Mouse (Mus musculus) embryonic facial prominence, embryonic 12.5 days (tissue): ENCODE results near the gene Lrrc29. TPM values are rescaled to one million over a fixed set of nuclear protein-coding genes. Genes with fewer than 3 reads are reported as not detected.

Source experiments
- ATAC-seq: fragments of 200-750 bp; cut with Nextera tagmentation; 2 replicates; pipeline ENCODE4 v1.8.0; 2017; ENCODE audit not compliant: insufficient number of reproducible peaks, insufficient read depth, low FRiP score, low TSS enrichment
- H3K27ac ChIP-seq: fragments of 300-500 bp; sonication (generic); 2 replicates; pipeline ENCODE4 v1.5.1; 2016; ENCODE audit warnings: mild to moderate bottlenecking
- H3K27me3 ChIP-seq: fragments of 300-500 bp; sonication (generic); 2 replicates; pipeline ENCODE4 v1.6.1; 2016; ENCODE audit warnings: mild to moderate bottlenecking, moderate library complexity
- H3K36me3 ChIP-seq: fragments of 300-500 bp; sonication (generic); 2 replicates; pipeline ENCODE4 v1.6.1; 2016; ENCODE audit warnings: mild to moderate bottlenecking
- H3K4me1 ChIP-seq: fragments of 300-500 bp; sonication (generic); 2 replicates; pipeline ENCODE4 v1.6.1; 2016
- H3K4me2 ChIP-seq: fragments of 300-500 bp; sonication (generic); replicated peaks from 2 replicates; pipeline ENCODE4 v1.6.1; 2016; ENCODE audit warnings: mild to moderate bottlenecking, moderate library complexity
- H3K4me3 ChIP-seq: fragments of 300-500 bp; sonication (generic); 2 replicates; pipeline ENCODE4 v1.5.1; 2016; ENCODE audit warnings: mild to moderate bottlenecking
- H3K9ac ChIP-seq: fragments of 300-500 bp; sonication (generic); 2 replicates; pipeline ENCODE4 v1.6.1; 2016; ENCODE audit warnings: mild to moderate bottlenecking, moderate library complexity
- H3K9me3 ChIP-seq: fragments of 300-500 bp; sonication (generic); 2 replicates; pipeline ENCODE4 v1.6.1; 2016; ENCODE audit warnings: mild to moderate bottlenecking, moderate library complexity
- WGBS: fragments of 180-500 bp; shearing (Covaris S2); methylation state at CpG from one replicate; pipeline ENCODE4 v1.1.7; 2016; 5-methylcytosine and 5-hydroxymethylcytosine counted together
- polyA plus RNA-seq: library from polyadenylated mRNA; unstranded; fragments of >200 nt; fragmentation: Nextera tagmentation; extraction: Ambion mirVana; gene quantifications from 2 replicates; pipeline ENCODE4 v1.2.1, GENCODE M21; 2016

Lrrc29 gene
- polyA plus RNA-seq, 1 experiment from 2014 or later: 1.8 TPM

- Histone ChIP-seq H3K4me1 (peaks cover 6% of the 10 kb centered on the region), H3K9me3 (no peaks in the 10 kb centered on the region), H3K4me2 (no peak overlapping the region), H3K36me3 (peaks cover 28% of the 10 kb centered on the region), H3K27ac (no peak overlapping the region), H3K4me3 (no peak overlapping the region), H3K27me3 (peaks cover 35% of the 10 kb centered on the region), H3K9ac (no peak overlapping the region)
- ATAC-seq: no peak
- WGBS: 88% methylated on average over 4 of the region's 4 CpGs
Measured at GRCm38 (mm10) chr8:105282239-105282638, 43.8 kb downstream of the Lrrc29 start.

DNA sequence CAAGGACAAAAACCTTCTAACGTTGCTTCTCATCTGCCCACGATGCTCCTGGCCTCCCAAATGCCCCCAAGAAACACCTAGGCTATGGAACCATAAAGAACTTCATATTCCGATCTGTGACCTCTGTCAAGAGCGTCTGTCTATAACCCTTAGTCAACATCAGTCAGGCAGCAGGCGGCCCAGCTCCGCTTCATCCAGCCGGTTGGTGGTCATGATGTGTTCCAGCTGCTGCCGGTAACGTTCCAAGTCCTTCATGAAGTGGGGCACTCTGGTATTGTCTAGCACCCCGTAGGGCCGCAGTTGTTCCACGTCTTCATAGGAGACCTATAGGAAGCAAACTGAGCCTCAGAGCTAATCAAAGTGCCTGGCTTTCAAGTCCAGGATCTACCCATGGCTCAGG, 44.3 kb downstream of the Lrrc29 start:
- Histone ChIP-seq H3K27ac (no peak overlapping the region), H3K4me2 (no peak overlapping the region), H3K9me3 (no peaks in the 10 kb centered on the region), H3K27me3 (peaks cover 39% of the 10 kb centered on the region), H3K9ac (no peak overlapping the region), H3K36me3 (peaks cover 28% of the 10 kb centered on the region), H3K4me1 (peaks cover 6% of the 10 kb centered on the region), H3K4me3 (no peak overlapping the region)
- WGBS: 87% methylated on average over 12 of the region's 12 CpGs
- ATAC-seq: no peak

DNA sequence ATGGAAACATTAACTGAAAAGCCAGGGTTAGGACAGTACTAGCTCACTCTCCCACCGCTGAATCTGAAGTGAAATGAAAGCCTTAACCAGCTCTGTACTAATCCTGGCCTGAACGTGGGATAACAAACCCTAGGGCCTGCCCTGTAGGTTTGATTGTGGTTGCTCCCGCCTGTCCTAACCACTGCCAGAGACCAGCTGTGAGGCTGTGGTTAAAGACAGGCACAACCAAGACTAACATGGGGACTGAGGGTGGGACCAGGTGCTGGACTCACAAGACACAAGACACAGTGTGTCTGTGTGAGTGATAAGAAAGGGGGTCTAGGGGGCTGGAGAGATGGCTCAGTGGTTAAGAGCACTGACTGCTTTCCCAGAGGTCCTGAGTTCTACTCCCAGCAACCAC, 45.5 kb downstream of the Lrrc29 start:
- Histone ChIP-seq H3K9ac (no peak overlapping the region), H3K27me3 (peaks cover 52% of the 10 kb centered on the region), H3K27ac (no peak overlapping the region), H3K4me1 (peaks cover 16% of the 10 kb centered on the region), H3K9me3 (no peaks in the 10 kb centered on the region), H3K4me2 (no peak overlapping the region), H3K4me3 (no peak overlapping the region), H3K36me3 (peaks cover 27% of the 10 kb centered on the region)
- no peak for ATAC-seq
- WGBS: 63% methylated on average over 3 of the region's 3 CpGs

- H3K4me3 ChIP-seq: peak overlapping the region; percentile 6; the same call in 1 of the 2 replicates
- H3K36me3 ChIP-seq: peaks cover 19% of the 10 kb centered on the region; the same call in 1 of the 2 replicates
- H3K9ac ChIP-seq: no peak overlapping the region; the same call in 1 of the 2 replicates
- H3K4me1 ChIP-seq: peaks cover 16% of the 10 kb centered on the region
- no peak overlapping the region for H3K27ac ChIP-seq
- peak overlapping the region; percentile 39 for H3K4me2 ChIP-seq
- ATAC-seq: no peak
- H3K9me3 ChIP-seq: no peaks in the 10 kb centered on the region
- H3K27me3 ChIP-seq: peaks cover 68% of the 10 kb centered on the region
- 3% methylated on average over 28 of the region's 28 CpGs for WGBS
Measured at GRCm38 (mm10) chr8:105278911-105279334, 47.2 kb downstream of the Lrrc29 start.

DNA sequence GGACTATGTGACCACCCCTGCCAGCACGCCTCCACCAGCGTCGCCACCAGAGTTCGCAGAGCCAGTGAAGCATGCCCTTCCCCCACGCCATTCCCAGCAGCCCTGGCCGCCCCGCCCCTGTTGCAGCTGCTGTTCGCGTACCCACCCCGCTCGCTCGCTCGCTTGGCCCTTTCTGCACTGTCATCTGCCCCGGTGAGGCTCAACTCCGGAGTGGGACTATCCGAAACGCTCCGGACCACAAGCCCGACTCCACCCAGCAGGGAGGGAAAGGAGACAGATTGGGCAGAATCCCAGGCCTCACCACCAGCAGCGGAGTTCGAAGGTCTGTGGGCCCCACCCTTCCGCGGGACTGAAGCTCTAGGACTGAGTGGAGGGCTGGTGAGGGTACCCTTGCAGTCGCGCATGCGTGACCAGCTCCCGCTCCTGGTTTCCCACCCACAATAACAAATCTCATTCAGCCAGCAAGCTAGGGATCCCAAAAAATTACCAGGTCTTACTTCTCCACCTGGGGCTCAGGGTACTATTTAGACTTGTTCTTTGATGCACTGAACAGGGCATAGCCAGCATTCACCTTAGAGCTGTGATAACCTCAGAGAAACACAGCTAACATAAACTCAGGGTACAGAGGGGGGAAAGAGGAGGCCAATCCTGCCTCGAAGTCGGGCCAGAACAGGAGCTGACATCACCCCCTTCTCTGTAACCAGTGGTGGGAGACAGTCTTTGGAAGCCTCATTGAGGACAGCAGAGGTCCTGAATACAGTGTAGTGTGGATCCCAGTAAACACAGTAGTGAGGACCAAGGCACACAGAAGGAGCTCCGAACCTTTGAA, 49.6 kb downstream of the Lrrc29 start:
- H3K27me3 ChIP-seq: peaks cover 93% of the 10 kb centered on the region
- peak; percentile 42 for ATAC-seq
- 3% methylated on average over 30 of the region's 30 CpGs for WGBS
- H3K4me1 ChIP-seq: peaks cover 16% of the 10 kb centered on the region
- H3K27ac ChIP-seq: no peak overlapping the region
- H3K36me3 ChIP-seq: peaks cover 4% of the 10 kb centered on the region; the same call in 1 of the 2 replicates
- H3K9ac ChIP-seq: peak overlapping the region; percentile 42; the same call in 1 of the 2 replicates
- no peaks in the 10 kb centered on the region for H3K9me3 ChIP-seq
- peak overlapping the region; percentile 40 for H3K4me3 ChIP-seq
- peak overlapping the region; percentile 61 for H3K4me2 ChIP-seq

- H3K9me3 ChIP-seq: no peaks in the 10 kb centered on the region
- peak within 1 kb of the TSS; percentile 42; the same call in 1 of the 2 replicates for H3K9ac ChIP-seq
- H3K4me1 ChIP-seq: peaks cover 17% of the 10 kb centered on the region
- 0 out of 2 replicates have a peak, but pooled peaks cover 3% of the 10 kb centered on the region for H3K36me3 ChIP-seq
- no peak for ATAC-seq
- peak within 1 kb of the TSS; percentile 40 for H3K4me3 ChIP-seq
- no peak within 1 kb of the TSS for H3K27ac ChIP-seq
- H3K27me3 ChIP-seq: peaks cover 99% of the 10 kb centered on the region
- WGBS: 7% methylated on average over 10 of the region's 10 CpGs
- peak within 1 kb of the TSS; percentile 61 for H3K4me2 ChIP-seq
Measured at GRCm38 (mm10) chr8:105275840-105276239, 50.2 kb downstream of the Lrrc29 start, which contains the start of gene Nol3. TSS of gene Nol3 (plus strand) at chr8:105276140.

DNA sequence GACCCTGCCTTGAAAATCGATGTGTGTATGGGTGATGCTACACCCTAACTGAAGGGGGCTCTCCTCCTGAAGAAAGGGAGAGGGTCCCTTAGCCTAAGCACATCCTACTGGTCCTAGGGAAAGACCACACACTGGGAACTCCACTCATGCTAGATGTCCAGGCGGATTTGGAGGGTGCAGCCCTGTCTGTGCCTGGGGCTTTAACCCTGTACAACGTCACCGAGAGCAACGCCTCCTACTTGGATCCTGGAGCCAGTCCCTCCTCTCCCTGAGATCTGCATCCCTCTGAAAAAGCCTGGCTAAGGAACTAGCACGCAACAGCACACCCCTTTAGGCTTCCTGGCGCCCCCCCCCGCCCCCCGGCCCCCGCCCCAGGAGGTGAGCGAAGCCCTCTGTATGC, 50.7 kb downstream of the Lrrc29 start:
- Histone ChIP-seq H3K4me3 (0 out of 2 replicates have a peak overlapping the region, but pooled peaks have one; percentile 40), H3K4me2 (peak overlapping the region; percentile 61), H3K9ac (0 out of 2 replicates have a peak overlapping the region, but pooled peaks have one; percentile 19), H3K36me3 (no peaks in the 10 kb centered on the region), H3K4me1 (peaks cover 22% of the 10 kb centered on the region), H3K9me3 (no peaks in the 10 kb centered on the region), H3K27ac (no peak overlapping the region), H3K27me3 (peaks cover 100% of the 10 kb centered on the region)
- WGBS: 10% methylated on average over 11 of the region's 11 CpGs
- no peak for ATAC-seq

DNA sequence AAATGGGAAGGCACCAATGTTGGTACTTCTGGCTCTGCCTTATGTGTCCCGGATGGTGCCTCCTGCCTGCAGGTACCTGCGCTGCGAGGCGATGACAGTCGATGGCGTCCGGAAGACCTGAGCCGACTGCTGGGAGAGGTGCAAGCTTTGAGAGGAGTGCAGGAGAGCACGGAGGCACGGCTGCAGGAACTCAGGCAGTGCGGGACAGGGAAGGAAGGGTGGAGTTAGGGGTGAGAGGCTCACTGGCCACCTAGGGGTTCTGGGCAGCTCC, 55.2 kb downstream of the Lrrc29 start:
- 2% methylated on average over 11 of the region's 11 CpGs for WGBS

GRCm38 (mm10) chr8:105270101-105270915, 55.8 kb downstream of the Lrrc29 start:
- Histone ChIP-seq H3K27me3 (peaks cover 100% of the 10 kb centered on the region), H3K4me2 (peak overlapping the region; percentile 83), H3K4me3 (peak overlapping the region; percentile 42), H3K36me3 (no peaks in the 10 kb centered on the region), H3K9me3 (peaks cover 5% of the 10 kb centered on the region; the same call in 1 of the 2 replicates), H3K4me1 (peaks cover 28% of the 10 kb centered on the region), H3K9ac (no peak overlapping the region), H3K27ac (no peak overlapping the region)
- no peak for ATAC-seq
- WGBS: 3% methylated on average over 39 of the region's 39 CpGs

More for the DNA sequence above, 55.2 kb downstream of the Lrrc29 start:
- Histone ChIP-seq H3K36me3 (no peaks in the 10 kb centered on the region), H3K4me1 (peaks cover 29% of the 10 kb centered on the region), H3K4me2 (0 out of 2 replicates have a peak overlapping the region, but pooled peaks have one; percentile 7), H3K27me3 (peaks cover 100% of the 10 kb centered on the region), H3K9ac (no peak overlapping the region), H3K27ac (no peak overlapping the region), H3K9me3 (peaks cover 5% of the 10 kb centered on the region; the same call in 1 of the 2 replicates), H3K4me3 (peak overlapping the region; percentile 12; the same call in 1 of the 2 replicates)
- ATAC-seq: no peak

- H3K27me3 ChIP-seq: peaks cover 99% of the 10 kb centered on the region
- peaks cover 32% of the 10 kb centered on the region for H3K4me1 ChIP-seq
- H3K9ac ChIP-seq: peak within 1 kb of the TSS; percentile 54
- no peaks in the 10 kb centered on the region for H3K36me3 ChIP-seq
- peak within 1 kb of the TSS; percentile 83 for H3K4me2 ChIP-seq
- peaks cover 5% of the 10 kb centered on the region; the same call in 1 of the 2 replicates for H3K9me3 ChIP-seq
- WGBS: 1% methylated on average over 42 of the region's 42 CpGs
- no peak for ATAC-seq
- H3K4me3 ChIP-seq: peak within 1 kb of the TSS; percentile 42
- H3K27ac ChIP-seq: no peak within 1 kb of the TSS
Measured at GRCm38 (mm10) chr8:105269461-105269947, 56.6 kb downstream of the Lrrc29 start, which contains the start of gene Hsf4. TSS of gene Hsf4 (plus strand) at chr8:105269801.

- Histone ChIP-seq H3K4me2 (peak overlapping the region; percentile 83), H3K27me3 (peaks cover 99% of the 10 kb centered on the region), H3K36me3 (no peaks in the 10 kb centered on the region), H3K9me3 (peaks cover 5% of the 10 kb centered on the region; the same call in 1 of the 2 replicates), H3K4me1 (peaks cover 32% of the 10 kb centered on the region), H3K9ac (0 out of 2 replicates have a peak overlapping the region, but pooled peaks have one; percentile 54), H3K27ac (no peak overlapping the region), H3K4me3 (peak overlapping the region; percentile 42)
- WGBS: under 1% methylated on average over 10 of the region's 10 CpGs
- no peak for ATAC-seq
Measured at GRCm38 (mm10) chr8:105269075-105269458, 57.0 kb downstream of the Lrrc29 start.
